Mouse (Mus musculus) liver, embryonic 15.5 days (tissue): ENCODE data around the gene Tmbim6. TPM values are rescaled to one million over a fixed set of nuclear protein-coding genes. Genes with fewer than 3 reads are reported as not detected.

Experiments
- ATAC-seq: fragments of 200-750 bp; cut with Nextera tagmentation; 2 replicates; pipeline ENCODE4 v1.8.0; 2017; ENCODE audit warnings: moderate number of reproducible peaks, mild to moderate bottlenecking, moderate library complexity; ENCODE audit not compliant: insufficient read depth
- H3K27ac ChIP-seq: fragments of 300-500 bp; sonication (generic); replicated peaks from 2 replicates; pipeline ENCODE4 v1.5.1; 2015; ENCODE audit warnings: mild to moderate bottlenecking, inconsistent platforms
- H3K27me3 ChIP-seq: fragments of 300-500 bp; sonication (generic); 2 replicates; pipeline ENCODE4 v1.6.1; 2015; ENCODE audit warnings: mild to moderate bottlenecking, inconsistent platforms
- H3K36me3 ChIP-seq: fragments of 300-500 bp; sonication (generic); replicated peaks from 2 replicates; pipeline ENCODE4 v1.6.1; 2015; ENCODE audit warnings: moderate library complexity, mild to moderate bottlenecking, inconsistent platforms
- H3K4me1 ChIP-seq: fragments of 300-500 bp; sonication (generic); replicated peaks from 2 replicates; pipeline ENCODE4 v1.6.1; 2015; ENCODE audit warnings: inconsistent platforms
- H3K4me2 ChIP-seq: fragments of 300-500 bp; sonication (generic); 2 replicates; pipeline ENCODE4 v1.6.1; 2015; ENCODE audit warnings: moderate library complexity, mild to moderate bottlenecking, inconsistent platforms
- H3K4me3 ChIP-seq: fragments of 300-500 bp; sonication (generic); replicated peaks from 2 replicates; pipeline ENCODE4 v1.5.1; 2015; ENCODE audit warnings: mild to moderate bottlenecking, inconsistent platforms
- H3K9ac ChIP-seq: fragments of 300-500 bp; sonication (generic); 2 replicates; pipeline ENCODE4 v1.6.1; 2015; ENCODE audit warnings: moderate library complexity, mild to moderate bottlenecking, inconsistent platforms
- H3K9me3 ChIP-seq: fragments of 300-500 bp; sonication (generic); replicated peaks from 2 replicates; pipeline ENCODE4 v1.6.1; 2016; ENCODE audit warnings: inconsistent platforms
- WGBS: fragments of 180-500 bp; shearing (Covaris S2); methylation state at CpG from one replicate; pipeline ENCODE4 v1.1.7; 2015; ENCODE audit warnings: mixed read lengths; ENCODE audit not compliant: insufficient replicate concordance; 5-methylcytosine and 5-hydroxymethylcytosine counted together
- polyA plus RNA-seq: library from polyadenylated mRNA; unstranded; fragments of >200 nt; fragmentation: Nextera tagmentation; extraction: Ambion mirVana; gene quantifications from 2 replicates; pipeline ENCODE4 v1.2.1, GENCODE M21; 2015

The Tmbim6 gene
- polyA plus RNA-seq = 278 and 304 TPM in 2 replicates

DNA sequence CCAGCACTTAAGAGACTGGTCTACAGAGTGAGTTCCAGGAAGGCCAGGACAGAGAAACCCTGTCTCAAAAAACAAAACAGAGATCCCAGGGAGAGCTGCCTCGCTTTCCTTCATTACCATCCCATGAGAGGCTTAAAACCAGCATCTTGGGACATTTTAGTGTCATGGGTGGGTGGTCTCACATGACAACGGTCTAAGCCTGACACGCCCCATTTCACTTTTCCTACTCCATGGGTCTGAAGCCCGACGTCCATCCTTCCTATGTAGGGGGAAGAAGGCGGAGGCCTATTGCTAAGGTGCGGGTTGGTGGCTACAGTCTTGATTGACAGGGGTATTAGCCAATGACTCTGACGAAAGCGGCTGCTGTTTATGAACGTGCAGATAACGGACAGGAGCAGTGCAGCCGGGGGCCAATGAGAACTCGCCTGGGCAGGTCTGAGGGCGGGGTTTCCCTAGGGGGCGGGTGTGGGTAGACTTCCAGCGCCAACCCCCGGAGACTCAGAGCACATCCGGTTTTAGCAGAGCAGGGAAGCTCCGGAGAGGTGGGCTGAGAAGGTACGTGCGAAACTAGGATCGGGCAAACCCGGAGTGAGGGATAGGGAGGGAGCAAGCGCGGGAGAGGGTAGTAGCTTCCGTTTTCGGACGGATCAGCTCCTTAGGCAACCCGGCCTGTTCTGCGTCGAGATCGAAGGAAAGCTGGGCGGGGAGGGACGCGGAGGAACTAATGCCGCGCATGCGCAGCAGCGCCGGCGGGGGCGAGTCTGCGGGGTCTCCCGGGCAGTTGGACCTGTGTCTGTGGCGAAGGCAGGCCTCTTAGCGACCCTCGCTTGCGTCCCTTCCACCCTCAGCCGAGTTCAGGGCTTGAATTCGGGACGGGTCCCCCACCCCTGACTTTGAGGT lies at the start of gene Tmbim6:
Gene Tmbim6 (plus strand): TSS at position 397 of the 900 bp plus-strand sequence.
- Histone ChIP-seq H3K4me1 (peaks cover 59% of the 10 kb centered on the region), H3K36me3 (no peaks in the 10 kb centered on the region), H3K9me3 (no peaks in the 10 kb centered on the region), H3K4me3 (peak within 1 kb of the TSS; percentile 79), H3K4me2 (peak within 1 kb of the TSS; percentile 88), H3K27ac (peak within 1 kb of the TSS; percentile 94), H3K27me3 (no peaks in the 10 kb centered on the region), H3K9ac (peak within 1 kb of the TSS; percentile 81)
- ATAC-seq = peak; percentile 94
- under 1% methylated on average over 51 of the region's 51 CpGs for WGBS

DNA sequence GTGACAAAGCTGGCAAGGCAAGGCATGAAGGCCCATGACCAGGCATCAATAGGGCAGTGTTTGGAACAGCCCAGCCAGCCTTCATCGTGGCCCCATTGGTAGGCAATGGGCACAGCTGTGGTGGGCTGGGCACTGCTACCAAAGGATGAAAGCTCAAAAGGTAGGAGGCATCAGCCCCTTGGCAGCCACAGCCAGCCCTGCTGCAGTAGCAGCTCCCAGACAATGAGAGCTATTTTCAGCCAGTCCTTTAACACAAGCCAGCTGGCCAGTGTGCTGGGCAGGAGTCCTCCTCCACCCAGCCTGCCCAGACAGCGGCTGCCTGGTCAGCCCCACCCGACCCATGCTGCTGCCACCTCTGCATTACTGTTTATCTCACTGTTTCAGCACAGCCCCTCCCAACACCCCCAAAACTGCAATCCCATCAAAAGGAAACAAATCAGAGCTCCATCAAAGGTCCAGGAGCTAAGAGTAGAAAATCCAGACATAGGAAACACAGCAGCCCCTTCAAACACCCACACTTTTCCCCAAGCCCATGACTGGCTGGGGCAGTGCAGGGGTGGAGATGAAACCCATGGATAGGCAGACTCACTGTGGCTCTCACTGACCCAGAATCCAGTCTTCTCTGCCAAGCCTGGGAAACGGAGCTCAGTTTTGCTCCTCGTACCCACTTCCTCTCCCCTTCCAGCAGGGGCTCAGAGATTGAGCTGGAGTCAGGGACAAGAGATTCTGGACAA lies 49.1 kb upstream of the Tmbim6 start:
- no peak overlapping the region; the same call in 1 of the 2 replicates for H3K27ac ChIP-seq
- no peak for ATAC-seq
- H3K9ac ChIP-seq = no peak overlapping the region
- no peak overlapping the region for H3K4me3 ChIP-seq
- peaks cover 66% of the 10 kb centered on the region for H3K4me1 ChIP-seq
- WGBS = 26% methylated on average over 5 of the region's 5 CpGs
- no peak overlapping the region for H3K4me2 ChIP-seq
- H3K27me3 ChIP-seq = no peaks in the 10 kb centered on the region
- H3K9me3 ChIP-seq = no peaks in the 10 kb centered on the region
- no peaks in the 10 kb centered on the region for H3K36me3 ChIP-seq

DNA sequence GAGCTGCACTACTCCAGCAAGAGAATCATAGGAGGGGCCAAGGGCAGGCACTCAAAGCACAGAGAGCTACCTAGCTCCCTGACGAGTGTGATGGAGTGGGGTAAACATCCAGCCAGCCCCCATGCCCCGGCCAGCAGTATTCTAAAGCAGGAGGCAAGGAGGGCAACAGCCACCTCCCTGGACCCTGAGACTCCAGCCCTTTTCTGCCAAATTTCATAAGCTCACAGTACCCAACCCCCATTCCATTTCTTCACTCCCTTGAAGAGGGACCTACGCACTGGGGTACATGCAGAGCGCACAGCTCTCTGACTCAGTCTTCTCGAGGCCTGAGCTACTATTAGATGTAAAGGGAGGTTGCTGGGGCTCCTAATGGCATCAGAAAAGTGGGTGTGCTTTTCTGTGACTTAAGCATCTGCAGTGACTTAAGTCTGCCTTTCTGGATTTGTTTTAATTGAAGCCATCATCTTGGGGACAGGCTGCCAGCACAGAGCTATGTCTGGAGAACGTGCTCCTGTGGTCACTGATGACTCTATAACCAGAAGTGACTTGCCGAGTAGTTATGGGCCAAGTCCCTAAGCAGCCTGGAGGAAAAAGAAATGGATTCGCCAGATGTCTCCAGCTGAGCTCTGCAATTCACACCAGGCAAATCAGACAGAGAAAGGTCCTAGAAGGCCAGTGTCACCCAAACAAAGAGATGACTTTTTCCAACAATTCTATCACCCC lies 48.4 kb upstream of the Tmbim6 start:
- no peak for ATAC-seq
- Histone ChIP-seq H3K9ac (no peak overlapping the region), H3K4me1 (peaks cover 60% of the 10 kb centered on the region), H3K27me3 (no peaks in the 10 kb centered on the region), H3K27ac (no peak overlapping the region; the same call in 1 of the 2 replicates), H3K36me3 (no peaks in the 10 kb centered on the region), H3K4me2 (no peak overlapping the region), H3K4me3 (no peak overlapping the region), H3K9me3 (no peaks in the 10 kb centered on the region)
- WGBS = 52% methylated on average over 8 of the region's 8 CpGs

DNA sequence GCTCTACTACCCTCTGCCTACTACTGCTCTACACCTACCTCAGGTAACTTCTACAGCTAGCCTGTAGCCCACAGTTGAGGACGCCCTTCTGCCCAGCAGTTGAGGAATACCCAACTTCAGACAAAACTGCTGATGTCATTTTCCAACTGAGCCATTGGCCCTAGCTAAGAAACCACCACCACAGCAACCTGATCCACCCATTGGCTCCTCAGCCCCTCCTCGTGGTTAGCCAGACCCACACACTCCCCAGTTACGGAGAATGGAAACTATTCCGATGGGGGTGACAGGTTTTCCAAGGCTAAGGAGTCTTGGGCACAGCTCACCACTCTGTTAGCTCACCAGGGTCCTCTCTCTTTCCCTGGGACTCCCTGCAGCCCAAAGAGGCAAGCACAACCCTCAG lies 47.7 kb upstream of the Tmbim6 start:
- no peak for ATAC-seq
- no peak overlapping the region for H3K9ac ChIP-seq
- 37% methylated on average over 4 of the region's 4 CpGs for WGBS
- H3K4me2 ChIP-seq = no peak overlapping the region
- H3K27me3 ChIP-seq = no peaks in the 10 kb centered on the region
- H3K4me3 ChIP-seq = no peak overlapping the region
- peaks cover 58% of the 10 kb centered on the region for H3K4me1 ChIP-seq
- no peak overlapping the region for H3K27ac ChIP-seq
- H3K36me3 ChIP-seq = no peaks in the 10 kb centered on the region
- H3K9me3 ChIP-seq = no peaks in the 10 kb centered on the region

DNA sequence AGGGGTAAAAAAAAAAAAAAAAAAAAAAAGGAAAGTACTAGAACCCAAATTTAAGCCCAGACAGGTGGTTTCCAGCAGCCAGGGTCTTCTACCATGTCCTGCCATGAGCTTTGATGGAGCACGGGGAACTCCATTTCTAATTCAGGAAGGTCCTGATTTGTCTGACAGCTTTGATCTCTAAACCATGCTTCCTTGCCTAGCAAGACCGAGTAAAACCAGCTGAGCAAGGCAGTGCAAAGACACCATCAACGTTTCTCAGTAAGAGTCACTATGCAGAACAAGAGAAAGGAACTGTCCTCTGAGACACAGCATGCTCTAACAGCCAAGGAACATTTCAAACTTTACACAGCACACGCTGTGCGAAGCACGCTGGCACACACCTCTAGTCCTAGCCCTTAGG lies 41.1 kb upstream of the Tmbim6 start:
- Histone ChIP-seq H3K9me3 (no peaks in the 10 kb centered on the region), H3K4me3 (no peak overlapping the region), H3K27ac (no peak overlapping the region), H3K4me2 (no peak overlapping the region), H3K4me1 (peaks cover 16% of the 10 kb centered on the region), H3K9ac (no peak overlapping the region), H3K36me3 (no peaks in the 10 kb centered on the region), H3K27me3 (no peaks in the 10 kb centered on the region)
- 44% methylated on average over 6 of the region's 6 CpGs for WGBS
- ATAC-seq = no peak

DNA sequence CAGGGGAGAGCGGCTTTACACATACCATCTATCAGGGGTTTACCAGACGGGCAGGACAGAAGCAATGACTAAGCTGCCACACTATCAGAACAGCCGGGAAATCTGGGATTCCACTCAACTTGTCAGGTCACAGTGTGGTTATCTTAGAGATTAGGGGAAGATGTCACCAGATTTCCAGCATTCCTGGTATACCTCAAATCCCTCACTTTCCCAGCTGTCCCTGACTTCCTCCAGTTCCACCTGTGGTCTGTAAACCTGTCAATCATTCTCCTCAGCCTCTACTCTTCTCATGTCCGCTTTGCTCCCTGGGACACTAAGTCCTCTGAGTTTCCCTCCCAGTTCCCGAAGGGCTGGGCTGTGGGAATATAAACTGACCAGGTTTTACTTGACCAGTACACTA lies 40.4 kb upstream of the Tmbim6 start:
- Histone ChIP-seq H3K4me3 (no peak overlapping the region), H3K27me3 (no peaks in the 10 kb centered on the region), H3K9ac (no peak overlapping the region), H3K4me2 (no peak overlapping the region), H3K4me1 (peaks cover 16% of the 10 kb centered on the region), H3K9me3 (no peaks in the 10 kb centered on the region), H3K36me3 (no peaks in the 10 kb centered on the region), H3K27ac (no peak overlapping the region)
- no peak for ATAC-seq
- WGBS = 43% methylated on average over 5 of the region's 5 CpGs

DNA sequence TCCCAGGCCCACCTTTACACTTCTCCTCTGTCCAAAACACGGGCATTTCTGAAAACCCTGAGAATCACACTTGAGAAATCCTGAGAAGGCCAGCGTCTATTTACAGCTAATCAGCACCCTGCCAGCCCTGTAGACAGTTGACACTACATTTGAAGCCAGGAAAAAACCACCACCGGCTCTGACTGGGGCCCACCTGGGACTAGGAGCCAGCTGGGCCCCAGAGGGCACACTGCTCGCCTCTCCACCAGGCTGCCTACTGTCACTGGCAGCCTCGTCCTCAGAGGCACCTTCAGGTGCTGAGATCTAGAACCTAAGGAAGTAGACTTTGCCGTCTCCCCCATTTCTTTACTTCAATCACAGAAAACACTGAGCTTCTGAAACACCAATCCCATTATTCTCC lies 37.0 kb upstream of the Tmbim6 start:
- H3K27ac ChIP-seq = no peak overlapping the region
- 31% methylated on average over 6 of the region's 6 CpGs for WGBS
- no peak overlapping the region for H3K9ac ChIP-seq
- H3K36me3 ChIP-seq = no peaks in the 10 kb centered on the region
- 0 out of 2 replicates have a peak, but pooled peaks cover 8% of the 10 kb centered on the region for H3K4me1 ChIP-seq
- H3K4me2 ChIP-seq = no peak overlapping the region
- no peaks in the 10 kb centered on the region for H3K27me3 ChIP-seq
- no peaks in the 10 kb centered on the region for H3K9me3 ChIP-seq
- no peak for ATAC-seq
- no peak overlapping the region for H3K4me3 ChIP-seq

DNA sequence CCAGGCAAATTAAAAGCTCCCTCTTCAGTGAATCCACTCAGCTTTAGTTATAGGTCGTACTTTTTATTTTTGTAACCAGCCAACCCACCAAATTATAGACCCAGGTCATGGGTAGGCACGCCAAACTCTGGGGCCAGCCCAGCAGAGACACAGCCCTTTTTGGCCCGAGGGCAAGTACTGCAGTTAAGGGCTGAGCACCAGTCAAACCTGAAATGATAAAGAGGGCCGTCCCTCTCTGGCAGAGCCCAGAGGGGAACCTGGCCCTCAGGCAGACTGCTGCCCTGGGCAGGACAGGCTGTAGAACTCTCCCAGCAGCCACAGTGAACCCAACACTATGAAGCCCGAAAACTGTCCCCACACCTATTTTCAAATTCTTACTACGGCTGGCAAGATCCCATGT lies 36.2 kb upstream of the Tmbim6 start:
- H3K27me3 ChIP-seq = no peaks in the 10 kb centered on the region
- H3K4me3 ChIP-seq = no peak overlapping the region
- 0 out of 2 replicates have a peak, but pooled peaks cover 8% of the 10 kb centered on the region for H3K4me1 ChIP-seq
- ATAC-seq = no peak
- H3K9me3 ChIP-seq = no peaks in the 10 kb centered on the region
- no peak overlapping the region for H3K9ac ChIP-seq
- no peak overlapping the region for H3K4me2 ChIP-seq
- 51% methylated on average over 6 of the region's 6 CpGs for WGBS
- no peak overlapping the region for H3K27ac ChIP-seq
- H3K36me3 ChIP-seq = no peaks in the 10 kb centered on the region

DNA sequence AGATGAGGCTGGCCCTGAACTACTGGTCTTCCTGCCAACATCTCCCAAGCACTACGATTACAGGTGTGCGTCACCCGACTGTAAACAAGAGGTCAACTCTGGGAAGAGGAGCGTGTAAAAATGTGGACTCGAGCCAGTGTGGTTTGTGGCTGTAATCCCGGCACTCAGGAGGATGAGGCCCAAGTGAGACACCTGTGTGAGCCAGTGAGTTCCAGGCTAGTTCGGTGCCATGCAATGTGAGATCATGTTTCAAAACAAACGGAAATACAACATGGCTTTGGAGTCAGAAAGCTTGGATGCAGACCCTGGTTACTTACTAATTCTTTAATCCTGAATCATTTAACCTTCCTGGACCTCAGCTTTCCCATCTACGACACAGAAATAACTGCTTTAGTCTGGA lies 33.7 kb upstream of the Tmbim6 start:
- no peaks in the 10 kb centered on the region for H3K4me1 ChIP-seq
- H3K4me3 ChIP-seq = no peak overlapping the region
- no peak overlapping the region for H3K9ac ChIP-seq
- no peak overlapping the region for H3K4me2 ChIP-seq
- no peaks in the 10 kb centered on the region for H3K36me3 ChIP-seq
- H3K27me3 ChIP-seq = no peaks in the 10 kb centered on the region
- H3K9me3 ChIP-seq = no peaks in the 10 kb centered on the region
- no peak for ATAC-seq
- no peak overlapping the region for H3K27ac ChIP-seq
- 67% methylated on average over 9 of the region's 9 CpGs for WGBS

DNA sequence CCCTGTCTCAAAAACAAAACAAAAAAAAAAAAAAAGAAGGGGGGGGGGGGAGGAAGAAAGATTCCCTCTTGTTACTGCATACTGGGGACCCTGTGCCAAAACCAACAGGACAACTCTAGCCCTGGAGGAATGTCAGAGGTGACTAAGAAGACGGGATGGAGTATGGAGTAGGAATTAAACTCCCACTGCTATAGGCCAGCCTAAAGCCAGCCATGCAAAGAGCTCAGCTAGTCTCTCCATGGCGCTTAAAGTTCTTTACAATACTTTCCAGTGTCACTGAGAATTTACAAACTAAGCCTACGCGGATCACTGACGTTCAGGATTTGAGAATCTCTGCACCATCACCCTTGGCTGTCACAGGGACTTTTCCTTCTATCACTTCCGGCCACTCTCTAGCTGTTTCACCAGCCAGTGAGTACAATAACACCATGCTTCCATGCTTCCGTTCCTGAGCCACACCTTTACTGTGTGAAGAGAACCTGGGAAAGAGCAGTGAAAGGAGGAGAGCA lies 28.6 kb upstream of the Tmbim6 start:
- peaks cover 11% of the 10 kb centered on the region for H3K27me3 ChIP-seq
- H3K4me1 ChIP-seq = peaks cover 21% of the 10 kb centered on the region
- ATAC-seq = no peak
- H3K4me3 ChIP-seq = no peak overlapping the region
- H3K4me2 ChIP-seq = no peak overlapping the region
- no peak overlapping the region for H3K27ac ChIP-seq
- no peaks in the 10 kb centered on the region for H3K36me3 ChIP-seq
- no peaks in the 10 kb centered on the region for H3K9me3 ChIP-seq
- H3K9ac ChIP-seq = no peak overlapping the region
- 60% methylated on average over 7 of the region's 7 CpGs for WGBS
